Mouse (Mus musculus): Measurements from ENCODE around the gene Ccnt1. TPM values are rescaled to one million over a fixed set of nuclear protein-coding genes. Genes with fewer than 3 reads are reported as not detected.

Gene Ccnt1
- 80.8 TPM for polyA plus RNA-seq (2017; shearing (Covaris generic))

DNA sequence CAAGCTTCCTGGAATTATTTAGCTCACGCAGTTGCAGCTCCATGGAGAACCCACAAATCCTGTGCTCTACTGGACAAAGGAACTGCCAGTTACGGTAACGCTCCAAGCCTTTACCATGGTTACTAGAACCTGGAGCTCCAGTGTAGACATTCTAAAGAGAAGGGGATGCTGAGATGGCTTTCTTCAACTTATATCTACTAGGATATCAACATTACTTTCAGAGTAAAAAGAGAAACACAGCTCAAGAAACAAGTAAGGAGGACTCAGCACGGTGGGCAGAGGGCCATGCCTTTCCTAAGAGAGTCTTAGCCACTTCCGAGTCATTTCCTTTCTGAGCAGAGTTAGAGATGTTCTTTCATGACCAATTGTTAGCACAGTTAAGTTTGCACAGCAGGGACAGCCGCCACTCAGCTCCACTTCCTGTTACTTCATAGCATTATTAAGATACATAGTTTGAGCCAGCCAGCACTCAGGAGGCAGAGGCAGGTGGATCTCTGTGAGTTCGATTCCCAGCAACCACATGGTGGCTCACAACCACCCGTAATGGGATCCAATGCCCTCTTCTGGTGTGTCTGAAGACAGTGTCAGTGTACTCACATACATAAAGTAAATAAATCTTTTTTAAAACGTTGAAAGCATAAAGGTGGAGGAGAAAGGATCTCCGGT lies at the start of gene Ccnt1, which contains the start of gene 4930415O20Rik:
Gene Ccnt1, minus strand, starts transcription at position 51 of the 666 bp plus-strand sequence.
Gene 4930415O20Rik, plus strand, starts transcription at position 132 of the 666 bp plus-strand sequence.

DNA sequence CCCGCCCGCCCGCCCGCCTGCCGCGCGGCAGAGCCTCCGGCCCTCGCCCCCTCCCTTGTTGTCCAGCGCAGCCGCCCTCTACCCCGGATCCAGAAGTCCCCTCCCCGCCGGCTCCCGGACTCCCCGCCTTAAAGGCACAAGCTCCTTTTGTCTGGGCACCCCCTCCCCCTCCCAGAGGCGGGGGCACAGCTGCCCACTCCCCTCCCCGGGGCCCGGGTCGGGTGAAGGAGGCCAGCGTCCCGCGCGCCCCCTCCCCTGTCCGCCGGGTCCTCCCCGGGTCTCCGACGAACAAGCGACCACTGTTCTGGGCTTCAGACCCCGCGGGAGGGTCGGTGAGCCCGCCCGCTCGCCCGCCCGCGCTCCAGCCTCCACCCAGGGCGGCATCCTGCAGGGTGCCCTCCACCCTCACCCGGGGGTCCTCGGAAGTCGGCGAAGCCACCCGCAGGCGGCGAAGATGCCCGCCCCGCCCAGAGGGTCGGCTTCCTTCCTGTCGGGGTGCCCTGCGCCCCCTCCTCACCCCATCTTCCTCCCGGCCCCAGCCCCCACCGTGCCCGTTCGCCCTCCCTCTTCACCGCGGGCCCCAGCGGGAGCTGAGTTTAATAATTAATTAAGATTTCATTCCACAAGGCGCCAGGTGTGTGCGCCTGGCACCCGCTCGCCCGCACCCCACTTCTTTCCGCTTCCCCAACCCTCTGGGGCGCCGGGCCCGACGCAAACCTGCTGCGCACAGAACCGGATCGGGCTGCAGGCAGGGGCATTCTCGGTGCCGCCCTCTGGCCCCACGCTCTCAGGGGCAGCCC lies 38.8 kb upstream of the Ccnt1 start, which contains the start of gene Adcy6:
Gene Adcy6, minus strand, starts transcription at position 746 of the 800 bp plus-strand sequence.

DNA sequence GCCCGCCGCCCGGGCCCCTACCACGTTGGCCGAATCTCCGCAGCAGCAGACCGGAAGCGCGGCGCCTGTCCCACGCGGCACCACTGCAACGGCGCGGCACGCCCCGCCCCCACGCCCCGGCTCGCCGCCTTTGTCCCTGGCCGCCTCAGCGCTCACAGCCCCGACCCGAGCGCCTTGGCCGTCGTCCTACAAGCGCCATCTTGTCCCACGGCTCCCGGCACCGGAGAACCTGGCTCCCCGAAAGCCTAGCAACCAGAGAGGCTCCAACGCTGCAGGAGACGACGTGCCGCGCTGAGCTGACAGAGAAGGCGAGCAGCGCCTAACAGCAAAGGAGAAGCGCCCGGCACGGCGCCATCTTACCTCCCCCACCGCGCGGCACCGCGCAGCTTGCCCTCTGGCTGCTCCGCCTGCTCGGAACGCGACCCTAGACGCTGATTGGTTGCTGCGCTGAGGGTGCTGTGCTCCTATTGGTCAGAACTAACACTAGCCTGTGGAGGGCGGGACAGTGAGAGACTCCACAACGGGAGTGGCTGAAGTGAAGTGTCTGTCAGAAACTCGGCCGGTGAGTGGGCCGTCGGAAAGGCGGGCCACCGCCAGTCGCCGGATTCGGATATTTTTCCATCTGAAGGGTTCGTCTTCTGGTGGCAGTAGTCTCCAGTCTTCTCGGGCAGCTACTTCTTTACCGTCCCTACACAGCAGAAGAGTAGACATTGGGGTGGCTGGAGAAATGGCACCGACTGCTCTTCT lies 36.7 kb downstream of the Ccnt1 start, which contains the start of gene Kansl2:
Gene Kansl2, minus strand, starts transcription at position 384 of the 747 bp plus-strand sequence.

DNA sequence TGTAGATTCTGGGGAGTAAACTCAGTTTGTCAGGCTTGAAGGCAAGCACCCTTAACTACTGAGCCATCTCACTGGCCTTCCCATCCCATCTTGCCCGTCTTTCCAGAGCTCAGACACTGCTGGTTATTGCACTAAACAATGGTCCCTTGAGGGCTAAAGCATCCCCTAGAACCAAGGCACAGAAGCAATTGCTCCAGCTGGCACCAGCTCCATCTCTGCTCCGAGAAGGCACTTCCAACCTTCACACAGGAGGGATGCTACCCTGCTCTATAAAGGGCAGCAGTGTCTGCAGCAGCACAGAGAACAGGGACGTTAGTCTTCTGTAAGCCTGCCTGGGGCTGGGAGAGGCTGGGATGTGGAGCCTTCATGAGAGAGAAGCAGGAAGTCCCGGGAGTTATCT lies 78.6 kb downstream of the Ccnt1 start, which contains the start of gene Olfr279:
Gene Olfr279, plus strand, starts transcription at position 301 of the 400 bp plus-strand sequence.

Other genes starting within 250 kb of the Ccnt1 start
- not detected for gene Olfr284, start 229.9 kb downstream of the Ccnt1 start, polyA plus RNA-seq (2017; shearing (Covaris generic))
- not detected for gene Olfr283, start 190.0 kb downstream of the Ccnt1 start, polyA plus RNA-seq (2017; shearing (Covaris generic))
- not detected for gene Olfr282, start 139.7 kb downstream of the Ccnt1 start, polyA plus RNA-seq (2017; shearing (Covaris generic))
- gene Olfr281, start 118.3 kb downstream of the Ccnt1 start, polyA plus RNA-seq (2017; shearing (Covaris generic)) = not detected
- gene OR5BS1P, start 101.0 kb downstream of the Ccnt1 start, polyA plus RNA-seq (2017; shearing (Covaris generic)) = not detected
- gene Lalba, start 88.2 kb downstream of the Ccnt1 start, polyA plus RNA-seq (2017; shearing (Covaris generic)) = not detected
- 0.06 TPM for gene Olfr279, start 78.5 kb downstream of the Ccnt1 start, polyA plus RNA-seq (2017; shearing (Covaris generic))
- gene Kansl2, start 36.7 kb downstream of the Ccnt1 start, polyA plus RNA-seq (2017; shearing (Covaris generic)) = 38.3 TPM
- not detected for gene 4930415O20Rik, start 81 bp upstream of the Ccnt1 start, polyA plus RNA-seq (2017; shearing (Covaris generic))
- 2.6 TPM for gene Adcy6, start 39.2 kb upstream of the Ccnt1 start, polyA plus RNA-seq (2017; shearing (Covaris generic))
- gene Cacnb3, start 59.9 kb upstream of the Ccnt1 start, polyA plus RNA-seq (2017; shearing (Covaris generic)) = 0.22 TPM
- gene Ddx23, start 92.0 kb upstream of the Ccnt1 start, polyA plus RNA-seq (2017; shearing (Covaris generic)) = 31.8 TPM
- 0.70 TPM for gene Rnd1, start 106.5 kb upstream of the Ccnt1 start, polyA plus RNA-seq (2017; shearing (Covaris generic))
- gene Ccdc65, start 137.3 kb upstream of the Ccnt1 start, polyA plus RNA-seq (2017; shearing (Covaris generic)) = not detected
- gene Fkbp11, start 157.3 kb upstream of the Ccnt1 start, polyA plus RNA-seq (2017; shearing (Covaris generic)) = 0.46 TPM
- gene Arf3, start 192.3 kb upstream of the Ccnt1 start, polyA plus RNA-seq (2017; shearing (Covaris generic)) = 61.2 TPM
- 0.23 TPM for gene Wnt10b, start 207.2 kb upstream of the Ccnt1 start, polyA plus RNA-seq (2017; shearing (Covaris generic))
- not detected for gene Wnt1, start 218.9 kb upstream of the Ccnt1 start, polyA plus RNA-seq (2017; shearing (Covaris generic))
- gene Ddn, start 238.6 kb upstream of the Ccnt1 start, polyA plus RNA-seq (2017; shearing (Covaris generic)) = not detected